Mouse (Mus musculus) stomach, postnatal 0 days (tissue): ENCODE measurements around the gene Cxcl15.
A peak's percentile ranks its signal among the peaks of the same experiment; 100 is the strongest.

ENCODE experiments used
- CTCF ChIP-seq: IDR thresholded peaks from 2 replicates; pipeline ENCODE4 v1.5.1; 2016; ENCODE audit warnings: antibody characterized with exemption, low read depth, mild to moderate bottlenecking, moderate library complexity
- EP300 ChIP-seq: optimal IDR thresholded peaks from 2 replicates; pipeline ENCODE3; 2016; ENCODE audit warnings: antibody characterized with exemption

DNA sequence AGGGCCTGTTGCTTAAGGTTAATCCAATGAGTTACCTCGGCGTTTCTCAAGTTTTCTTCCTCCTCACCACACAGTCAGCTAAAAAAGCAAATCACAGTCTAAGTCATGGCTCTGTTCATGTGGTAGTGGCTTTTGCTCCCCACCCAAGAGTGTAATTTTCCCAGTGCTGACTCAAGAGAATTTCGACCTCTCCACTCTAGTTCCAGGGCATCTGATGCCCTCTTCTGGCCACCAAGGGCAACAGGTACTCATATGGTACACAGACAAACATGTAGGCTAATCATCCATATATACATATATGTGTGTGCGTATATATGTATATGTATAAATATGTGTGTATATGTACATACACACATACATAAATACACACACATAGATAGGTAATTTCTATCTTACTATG lies 6.2 kb upstream of the Cxcl15 start:
- TF ChIP-seq CTCF (peak; percentile 55), EP300 (no peak)
